Mouse (Mus musculus) layer of hippocampus, adult 9-10 months (tissue): ENCODE data around the gene Abhd13.

Source experiments
- DNase-seq: peaks from one replicate; pipeline ENCODE4 v3.0.0; 2022; ENCODE audit warnings: low spot score

The Abhd13 gene

DNA sequence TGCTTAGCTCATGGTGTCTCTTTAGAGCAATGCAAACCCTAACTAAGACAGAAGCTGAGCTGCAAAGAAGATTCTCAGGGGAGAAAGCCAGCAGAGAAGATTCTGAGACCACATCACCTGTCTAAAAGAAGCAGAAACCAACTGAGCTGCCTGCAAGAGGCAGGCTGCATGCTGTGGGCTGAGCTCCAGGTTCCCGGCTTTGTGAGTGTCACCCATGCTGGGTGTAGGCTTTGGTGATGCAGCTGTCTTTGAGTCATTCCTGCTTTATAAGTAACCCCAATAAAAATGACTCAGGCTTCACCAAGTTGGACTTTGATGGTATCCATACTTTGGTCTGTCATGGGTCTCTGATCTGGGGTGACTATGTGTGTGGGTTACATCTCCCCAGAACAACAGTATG is 38.7 kb downstream of the Abhd13 start:
- no peak for DNase-seq

DNA sequence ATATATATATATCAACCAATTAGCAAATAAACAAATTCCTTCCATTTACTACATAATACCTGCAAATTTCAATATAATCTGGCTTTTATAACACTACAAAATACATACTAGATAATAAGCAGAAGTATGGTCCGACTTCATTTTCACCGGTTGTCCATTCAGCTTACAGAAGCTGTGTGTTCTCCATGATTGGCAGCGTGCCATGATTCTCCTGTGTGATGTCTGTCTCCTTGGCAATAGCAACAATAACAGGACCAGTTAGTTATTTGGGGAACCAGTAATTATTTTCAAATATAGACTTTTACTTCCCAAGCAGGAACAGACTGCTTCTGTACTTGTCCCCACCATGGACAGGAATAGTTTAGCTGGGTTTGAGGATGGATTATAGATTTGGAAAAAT is 39.7 kb downstream of the Abhd13 start:
- DNase-seq: no peak

DNA sequence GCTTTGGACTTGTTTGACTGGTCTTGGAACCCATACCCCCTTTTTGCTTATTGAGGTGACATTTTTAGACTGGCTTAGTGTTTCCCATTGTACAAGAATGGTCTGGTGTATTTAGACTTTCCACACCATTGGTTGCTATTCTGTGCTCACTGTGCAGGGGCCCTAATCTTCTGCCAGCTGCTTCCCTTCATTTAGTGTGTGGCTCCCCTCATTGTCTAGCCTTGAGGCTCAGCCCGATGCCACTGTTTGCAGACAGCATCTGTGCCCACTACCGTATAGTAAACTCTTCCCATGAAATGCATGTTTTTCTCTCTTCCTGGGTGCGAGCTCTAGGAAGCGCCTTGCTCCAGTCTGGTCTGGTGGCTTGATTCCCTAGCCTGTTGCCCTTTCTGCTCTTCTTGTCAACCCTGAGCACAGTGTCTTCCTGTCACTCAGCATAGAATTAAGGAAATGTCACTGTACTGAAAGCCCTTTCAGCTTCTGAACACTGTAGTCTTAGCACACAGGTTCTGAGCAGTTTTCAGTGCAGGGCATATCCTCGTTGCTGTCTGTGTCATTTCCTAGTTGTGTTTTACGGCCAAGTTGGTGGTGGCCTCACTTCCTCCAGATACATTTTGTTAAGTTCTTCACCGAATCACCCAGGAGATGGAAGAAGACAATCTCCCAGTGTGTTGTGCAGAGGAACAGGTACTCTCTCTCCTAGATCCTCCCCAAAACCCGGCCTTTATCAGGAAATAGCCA is 53.0 kb downstream of the Abhd13 start:
- no peak for DNase-seq

DNA sequence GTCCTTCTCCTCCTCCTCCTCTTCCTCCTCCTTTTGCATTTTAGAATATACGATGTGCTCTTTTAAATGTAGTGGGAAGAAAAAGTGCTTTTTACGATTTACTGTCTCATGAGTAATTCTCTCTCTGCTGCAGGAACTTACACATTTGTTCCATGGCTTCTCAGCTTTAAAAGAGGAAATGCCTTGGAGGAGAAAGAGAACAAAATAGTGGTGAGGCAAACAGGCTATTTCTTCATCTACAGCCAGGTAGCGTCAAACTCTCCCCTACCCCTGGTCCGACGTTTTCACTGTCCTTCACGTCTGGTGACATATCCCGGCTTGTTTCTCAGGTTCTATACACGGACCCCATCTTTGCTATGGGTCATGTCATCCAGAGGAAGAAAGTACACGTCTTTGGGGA is 53.7 kb downstream of the Abhd13 start:
- no peak for DNase-seq

GRCm38 (mm10) chr8:10040866-10041265 is 63.4 kb downstream of the Abhd13 start:
- no peak for DNase-seq
